Mouse (Mus musculus): ENCODE results near the gene Ccdc40.

DNA sequence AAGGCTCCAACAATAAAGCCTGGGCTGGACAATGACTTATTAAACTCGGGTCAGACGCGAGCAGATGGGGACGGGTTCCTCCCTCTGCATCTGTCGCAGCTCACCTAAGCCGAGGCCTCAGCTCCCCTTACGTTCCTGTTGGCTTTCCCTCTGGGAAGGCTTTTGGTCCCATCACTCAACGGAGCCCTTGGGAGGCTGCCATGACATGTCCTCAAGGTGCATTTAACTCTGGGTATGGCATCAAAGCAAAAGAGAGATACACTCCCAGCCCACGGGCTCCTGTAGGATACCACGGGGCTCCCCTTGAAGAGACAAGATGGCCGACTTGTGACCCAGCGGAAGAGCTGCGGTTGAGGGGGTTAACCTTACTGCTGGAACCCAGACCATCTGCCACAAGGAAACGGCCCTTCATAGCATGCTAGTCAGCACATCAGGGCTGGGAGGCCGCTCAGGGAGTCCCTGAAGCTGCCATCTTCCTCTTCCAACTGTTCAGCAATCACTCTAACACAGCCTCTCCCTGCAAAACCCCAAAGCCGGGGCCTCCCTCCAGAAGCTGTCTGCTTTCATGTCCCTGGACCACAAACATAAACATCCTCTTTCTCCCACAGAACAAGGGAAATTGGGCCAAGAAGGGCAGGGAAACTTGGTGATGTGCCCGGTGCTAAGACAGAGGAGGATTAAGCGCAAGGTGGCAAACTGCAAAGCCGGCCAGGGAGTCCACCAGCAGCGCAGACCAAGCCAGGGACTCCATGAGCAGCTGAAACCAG, 5.1 kb upstream of the Ccdc40 start:
- TF ChIP-seq CTCF (IDR thresholded peaks at IDR 0.05): no peak
- no peak for TF ChIP-seq EP300 (IDR thresholded peaks at IDR 0.05)
